Mouse (Mus musculus) adrenal gland, postnatal 36 days (tissue): ENCODE data around the gene Kif18b. TPM values are rescaled to one million over a fixed set of nuclear protein-coding genes. Genes with fewer than 3 reads are reported as not detected.

Experiments used
- DNase-seq, 2 experiments: peaks; one replicate each; pipeline ENCODE4 v3.0.0; 2021; ENCODE audit warnings: mixed read lengths in 1 of 2
- total RNA-seq, 2 experiments: library from RNA; stranded (reverse); gene quantifications; 2 replicates each; pipeline ENCODE4 v1.2.3; 2021

Gene Kif18b
- total RNA-seq, 2 experiments from 2014 or later, result 1.8 to 2.1 TPM

DNA sequence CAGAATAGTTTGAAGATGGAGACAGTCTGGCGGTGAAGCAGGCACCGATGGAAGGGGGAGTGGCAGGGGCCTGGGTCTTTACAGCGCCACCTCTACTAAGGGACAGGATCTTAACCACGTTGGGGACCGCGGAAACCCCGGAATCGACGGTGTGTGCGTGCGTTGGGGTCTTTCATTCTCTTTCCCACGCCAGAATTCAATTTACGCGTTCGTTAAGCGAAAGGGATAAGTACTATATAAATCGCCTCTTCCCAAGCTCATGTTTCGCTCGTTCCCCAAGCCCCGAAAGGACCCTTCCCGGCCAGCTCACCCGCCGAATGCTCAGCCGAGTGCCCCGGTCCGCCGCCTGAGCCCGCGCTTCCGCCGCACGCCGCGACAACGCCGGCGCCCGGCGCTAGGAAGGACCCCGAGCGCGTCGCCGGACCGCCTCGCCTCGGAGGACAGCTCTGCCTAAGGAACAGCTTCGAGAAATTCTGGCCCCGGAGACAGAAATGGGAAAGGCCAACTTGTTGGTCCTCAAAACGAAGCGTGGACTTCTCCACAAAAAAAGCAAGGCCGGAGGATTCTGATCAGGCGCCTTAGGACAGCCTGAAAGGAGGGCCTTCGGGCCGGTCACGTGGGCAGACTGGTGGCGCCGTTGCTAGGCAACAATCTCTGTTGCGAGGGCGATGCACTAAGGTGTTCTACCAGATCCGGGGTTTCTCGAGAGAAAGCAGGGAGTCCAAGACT is 44.2 kb downstream of the Kif18b start, which contains the start of the genes Eftud2 and Ccdc103:
Gene Eftud2 (minus strand): TSS at position 401 of the 729 bp plus-strand sequence.
Gene Ccdc103 (plus strand): TSS at position 620 of the 729 bp plus-strand sequence.
- DNase-seq, result peak; percentile 93

- DNase-seq, result no peak
These were observed 45.4 kb downstream of the Kif18b start for GRCm38 (mm10) chr11:102879558-102879957.

GRCm38 (mm10) chr11:102874801-102875334 is 50.1 kb downstream of the Kif18b start:
- no peak for DNase-seq

DNA sequence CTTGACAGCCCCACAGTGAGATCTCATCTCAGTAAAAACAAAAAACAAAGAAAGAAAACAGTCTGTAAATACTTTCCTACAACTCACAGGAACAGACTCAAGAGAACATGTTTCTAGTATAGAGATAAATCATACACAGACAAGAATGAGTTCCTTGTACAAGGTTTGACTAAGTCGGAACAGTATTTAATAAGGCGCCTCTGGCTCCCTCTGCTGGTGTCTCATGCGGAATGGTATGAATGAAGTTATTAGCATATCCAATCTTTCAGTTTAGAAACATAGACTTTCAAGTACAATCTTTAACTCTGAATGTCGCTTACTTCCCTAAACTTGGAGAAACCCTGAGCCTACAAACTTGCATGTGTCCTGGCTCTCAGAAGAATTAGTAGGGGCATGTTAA is 60.7 kb downstream of the Kif18b start:
- peak; percentile 74 to 81 for DNase-seq

DNA sequence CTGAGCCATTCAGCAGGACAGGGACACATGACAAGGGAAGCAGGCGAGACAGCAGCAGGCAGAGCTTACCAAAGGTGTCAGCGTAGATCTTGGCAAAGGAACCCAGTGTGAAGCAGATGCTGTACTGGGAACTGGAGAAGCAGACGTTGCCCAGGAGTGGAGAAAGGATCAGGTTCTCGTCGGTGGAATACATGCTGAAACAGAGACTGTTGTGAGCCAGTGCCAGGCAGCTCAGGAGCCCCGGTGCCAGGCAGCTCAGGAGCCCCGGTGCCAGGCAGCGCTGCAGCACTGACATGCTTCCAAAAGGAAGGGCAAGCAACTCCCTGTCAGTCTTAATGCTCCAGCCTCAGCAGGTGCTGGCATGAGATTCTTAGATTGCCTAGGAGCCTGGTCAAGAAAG is 65.0 kb downstream of the Kif18b start:
- DNase-seq, result no peak

DNA sequence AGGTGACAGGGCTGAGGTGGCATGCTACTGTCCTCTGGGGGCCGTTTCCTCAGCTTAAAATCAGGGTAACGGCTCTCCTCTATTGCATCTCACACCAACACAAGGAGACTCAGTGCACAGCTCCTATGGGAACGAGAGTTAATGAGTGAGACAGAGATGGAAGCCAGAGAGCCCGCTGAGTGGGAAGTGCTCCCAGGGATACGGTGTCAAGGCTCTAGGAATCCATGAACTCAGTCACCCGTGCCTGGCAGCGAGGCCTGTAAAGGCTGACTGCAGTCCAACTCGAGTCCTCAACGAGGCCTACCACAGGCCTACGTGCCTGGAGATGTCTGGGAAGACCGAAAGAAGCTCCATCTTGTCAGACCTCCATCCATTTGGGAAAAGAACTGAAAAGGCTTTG is 66.0 kb downstream of the Kif18b start:
- no peak for DNase-seq

DNA sequence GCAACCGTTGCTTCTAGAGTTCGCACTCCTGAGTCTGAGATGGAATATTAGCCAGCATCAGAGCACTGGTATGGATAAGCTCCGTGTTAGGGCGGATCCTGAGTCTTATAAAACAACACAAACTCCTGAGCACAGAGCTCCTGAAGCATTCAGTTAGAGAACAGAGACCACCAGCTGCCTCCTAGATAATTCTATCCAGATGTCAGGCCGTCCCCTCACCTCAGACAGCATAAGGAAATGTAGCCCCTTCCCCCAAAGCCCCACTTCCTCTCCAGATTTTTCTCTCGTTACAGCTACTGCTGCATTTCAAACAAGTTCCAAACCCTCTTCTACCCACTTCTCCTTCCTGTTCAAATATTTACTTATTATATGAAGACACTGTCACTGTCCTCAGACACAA is 69.0 kb downstream of the Kif18b start:
- DNase-seq, result no peak

Other genes with a start within 250 kb of the Kif18b start
- gene Ccdc43, start 227.3 kb downstream of the Kif18b start, total RNA-seq, result 10 to 100 TPM; 29.2 to 29.5 TPM
- 1 to 10 TPM; 2.7 to 3.4 TPM for gene Adam11, start 163.7 kb downstream of the Kif18b start, total RNA-seq
- 10 to 100 TPM; 13.6 to 21.6 TPM for gene Gjc1, start 105.4 kb downstream of the Kif18b start, total RNA-seq
- 1 to 10 TPM; 1.7 to 2.6 TPM for gene Higd1b, start 89.3 kb downstream of the Kif18b start, total RNA-seq
- gene Eftud2, start 44.1 kb downstream of the Kif18b start, total RNA-seq, result 10 to 100 TPM; 79.9 to 87.2 TPM
- under 1 TPM; 0.30 to 0.76 TPM for gene Ccdc103, start 43.9 kb downstream of the Kif18b start, total RNA-seq
- not detected for gene Fam187a, start 40.0 kb downstream of the Kif18b start, total RNA-seq
- gene Gfap, start 24.2 kb downstream of the Kif18b start, total RNA-seq, result under 1 TPM; 0.10 to 0.66 TPM
- gene C1ql1, start 21.6 kb upstream of the Kif18b start, total RNA-seq, result 10 to 100 TPM; 32.8 to 40.4 TPM
- gene Nmt1, start 103.1 kb upstream of the Kif18b start, total RNA-seq, result 100 to 1,000 TPM; 100 to 114 TPM
- 10 to 100 TPM; 65.4 to 66.8 TPM for gene Dcakd, start 103.2 kb upstream of the Kif18b start, total RNA-seq
- gene Plcd3, start 176.5 kb upstream of the Kif18b start, total RNA-seq, result 10 to 100 TPM; 10.1 to 11.1 TPM
- 100 to 1,000 TPM; 118 to 127 TPM for gene Acbd4, start 176.6 kb upstream of the Kif18b start, total RNA-seq
- gene Hexim1, start 191.1 kb upstream of the Kif18b start, total RNA-seq, result 10 to 100 TPM; 68.8 to 72.2 TPM
- 1 to 10 TPM; 3.5 to 5.9 TPM for gene Hexim2, start 207.3 kb upstream of the Kif18b start, total RNA-seq
- 10 to 100 TPM; 16.4 to 17.3 TPM for gene Fmnl1, start 246.0 kb upstream of the Kif18b start, total RNA-seq